Mouse (Mus musculus) lung, embryonic 14.5 days (tissue): ENCODE results near the gene Coa4. TPM values are rescaled to one million over a fixed set of nuclear protein-coding genes. Genes with fewer than 3 reads are reported as not detected.

Experiments
- ATAC-seq: fragments of 200-750 bp; cut with Nextera tagmentation; 2 replicates; pipeline ENCODE4 v1.8.0; 2017; ENCODE audit warnings: mild to moderate bottlenecking, moderate TSS enrichment, moderate library complexity; ENCODE audit not compliant: insufficient read depth
- DNase-seq: peaks from one replicate; pipeline ENCODE4 v3.0.0-alpha.2; 2015
- H3K27ac ChIP-seq: fragments of 300-500 bp; sonication (generic); 2 replicates; pipeline ENCODE4 v1.5.1; 2014; ENCODE audit warnings: low read depth, mild to moderate bottlenecking, moderate library complexity
- H3K27me3 ChIP-seq: fragments of 300-500 bp; sonication (generic); 2 replicates; pipeline ENCODE4 v1.6.1; 2014; ENCODE audit warnings: low read length, control low read depth; ENCODE audit not compliant: insufficient read depth
- H3K36me3 ChIP-seq: fragments of 300-500 bp; sonication (generic); 2 replicates; pipeline ENCODE4 v1.6.1; 2014; ENCODE audit warnings: control low read depth; ENCODE audit not compliant: insufficient read depth
- H3K4me1 ChIP-seq: fragments of 300-500 bp; sonication (generic); 2 replicates; pipeline ENCODE4 v1.6.1; 2014; ENCODE audit warnings: antibody characterized with exemption, control low read depth; ENCODE audit not compliant: insufficient read depth
- H3K4me2 ChIP-seq: fragments of 300-500 bp; sonication (generic); 2 replicates; pipeline ENCODE4 v1.6.1; 2014; ENCODE audit warnings: mild to moderate bottlenecking
- H3K4me3 ChIP-seq: fragments of 300-500 bp; sonication (generic); 2 replicates; pipeline ENCODE4 v1.5.1; 2014; ENCODE audit warnings: low read depth, low read length
- H3K9ac ChIP-seq: fragments of 300-500 bp; sonication (generic); 2 replicates; pipeline ENCODE4 v1.6.1; 2014
- H3K9me3 ChIP-seq: fragments of 300-500 bp; sonication (generic); 2 replicates; pipeline ENCODE4 v1.6.1; 2016; ENCODE audit warnings: low read depth, low read length, control low read depth
- CTCF ChIP-seq: IDR thresholded peaks from 2 replicates; pipeline ENCODE4 v1.5.1; 2016; ENCODE audit warnings: antibody characterized with exemption, low read depth
- WGBS: fragments of 180-500 bp; shearing (Covaris S2); extraction: QIAGEN DNeasy Blood & Tissue Kit; methylation state at CpG from one replicate; pipeline ENCODE4 v1.1.7; 2014; 5-methylcytosine and 5-hydroxymethylcytosine counted together
- polyA plus RNA-seq: library from polyadenylated mRNA; unstranded; fragments of >200 nt; fragmentation: Nextera tagmentation; extraction: Ambion mirVana; gene quantifications from 2 replicates; pipeline ENCODE4 v1.2.1, GENCODE M21; 2014

Coa4 gene
- 15.4 and 18.2 TPM in 2 replicates for polyA plus RNA-seq

GRCm38 (mm10) chr7:100536804-100537518 is at the start of gene Coa4:
Coa4 (plus strand) TSS chr7:100537071.
- peak; percentile 100 for ATAC-seq

GRCm38 (mm10) chr7:100487301-100487700 is 49.6 kb upstream of the Coa4 start:
- no peak overlapping the region for H3K4me3 ChIP-seq
- WGBS = 62% methylated on average over 2 of the region's 2 CpGs
- DNase-seq (no peak), ATAC-seq (no peak)
- H3K36me3 ChIP-seq = no peaks in the 10 kb centered on the region
- no peaks in the 10 kb centered on the region for H3K27me3 ChIP-seq
- H3K9ac ChIP-seq = no peak overlapping the region
- H3K27ac ChIP-seq = no peak overlapping the region
- H3K4me2 ChIP-seq = no peak overlapping the region
- H3K4me1 ChIP-seq = 0 out of 2 replicates have a peak, but pooled peaks cover 5% of the 10 kb centered on the region
- no peak for TF ChIP-seq CTCF
- no peaks in the 10 kb centered on the region for H3K9me3 ChIP-seq

More at GRCm38 (mm10) chr7:100536804-100537518, at the start of gene Coa4:
- under 1% methylated on average over 33 of the region's 33 CpGs for WGBS
- DNase-seq = peak; percentile 97
- Histone ChIP-seq H3K27ac (peak within 1 kb of the TSS; percentile 77), H3K36me3 (peaks cover 14% of the 10 kb centered on the region), H3K9ac (peak within 1 kb of the TSS; percentile 70), H3K27me3 (no peaks in the 10 kb centered on the region), H3K4me1 (peaks cover 7% of the 10 kb centered on the region; the same call in 1 of the 2 replicates), H3K9me3 (no peaks in the 10 kb centered on the region), H3K4me3 (peak within 1 kb of the TSS; percentile 62), H3K4me2 (peak within 1 kb of the TSS; percentile 70)
- no peak; the same call in 1 of the 2 replicates for TF ChIP-seq CTCF

- H3K4me2 ChIP-seq = peak overlapping the region; percentile 20; the same call in 1 of the 2 replicates
- WGBS = 19% methylated on average over 10 of the region's 10 CpGs
- no peak overlapping the region for H3K4me3 ChIP-seq
- no peak for TF ChIP-seq CTCF
- no peaks in the 10 kb centered on the region for H3K36me3 ChIP-seq
- peak overlapping the region; percentile 50; the same call in 1 of the 2 replicates for H3K27ac ChIP-seq
- peaks cover 8% of the 10 kb centered on the region for H3K4me1 ChIP-seq
- H3K27me3 ChIP-seq = no peaks in the 10 kb centered on the region
- peak; percentile 42; the same call in 1 of the 2 replicates for ATAC-seq
- no peaks in the 10 kb centered on the region for H3K9me3 ChIP-seq
- peak; percentile 84 for DNase-seq
- H3K9ac ChIP-seq = no peak overlapping the region
Observed at GRCm38 (mm10) chr7:100488474-100489048, 48.3 kb upstream of the Coa4 start.

GRCm38 (mm10) chr7:100492391-100493116 is 44.3 kb upstream of the Coa4 start:
- H3K4me1 ChIP-seq = peaks cover 21% of the 10 kb centered on the region
- peak overlapping the region; percentile 57 for H3K9ac ChIP-seq
- DNase-seq = no peak
- peak overlapping the region; percentile 73 for H3K27ac ChIP-seq
- peaks cover 16% of the 10 kb centered on the region for H3K36me3 ChIP-seq
- TF ChIP-seq CTCF = no peak; the same call in 1 of the 2 replicates
- peak overlapping the region; percentile 52 for H3K4me3 ChIP-seq
- peak overlapping the region; percentile 93 for H3K4me2 ChIP-seq
- H3K27me3 ChIP-seq = no peaks in the 10 kb centered on the region
- no peaks in the 10 kb centered on the region for H3K9me3 ChIP-seq
- WGBS = 3% methylated on average over 36 of the region's 36 CpGs
- peak; percentile 52 for ATAC-seq

GRCm38 (mm10) chr7:100493117-100493483 is 43.8 kb upstream of the Coa4 start, which contains the start of gene Ucp2:
Ucp2 (plus strand) TSS chr7:100493337.
- DNase-seq (peak; percentile 90), ATAC-seq (peak; percentile 71)
- H3K4me3 ChIP-seq = peak within 1 kb of the TSS; percentile 52
- H3K4me2 ChIP-seq = peak within 1 kb of the TSS; percentile 93
- no peaks in the 10 kb centered on the region for H3K9me3 ChIP-seq
- no peaks in the 10 kb centered on the region for H3K27me3 ChIP-seq
- WGBS = under 1% methylated on average over 27 of the region's 27 CpGs
- H3K36me3 ChIP-seq = peaks cover 21% of the 10 kb centered on the region
- TF ChIP-seq CTCF = no peak
- peaks cover 21% of the 10 kb centered on the region for H3K4me1 ChIP-seq
- peak within 1 kb of the TSS; percentile 73 for H3K27ac ChIP-seq
- peak within 1 kb of the TSS; percentile 57 for H3K9ac ChIP-seq

- H3K4me2 ChIP-seq = peak overlapping the region; percentile 93
- peak overlapping the region; percentile 73 for H3K27ac ChIP-seq
- H3K36me3 ChIP-seq = peaks cover 28% of the 10 kb centered on the region
- peaks cover 17% of the 10 kb centered on the region for H3K4me1 ChIP-seq
- H3K9ac ChIP-seq = peak overlapping the region; percentile 57
- H3K4me3 ChIP-seq = peak overlapping the region; percentile 52
- WGBS = 25% methylated on average over 19 of the region's 19 CpGs
- ATAC-seq = peak; percentile 45
- no peaks in the 10 kb centered on the region for H3K9me3 ChIP-seq
- no peaks in the 10 kb centered on the region for H3K27me3 ChIP-seq
- peak; percentile 89 for DNase-seq
- TF ChIP-seq CTCF = no peak
Observed at GRCm38 (mm10) chr7:100493484-100494414, 43.1 kb upstream of the Coa4 start.
